Comparison of ENCODE assay signal across 8 mouse cellular contexts in genomic region chr9:65432236-65432635, GRCm38 (mm10). TPM values are rescaled to one million over a fixed set of nuclear protein-coding genes. Genes with fewer than 3 reads are reported as not detected.
DNase-seq lines count a peak whose midpoint lies in the region; ATAC-seq and TF ChIP-seq lines count a peak whose summit lies in the region.

No protein-coding gene starts in this region.

- H3K4me1 ChIP-seq in hindbrain, embryonic 10.5 days (replicated peaks) = peaks cover 10% of the 10 kb centered on the region
- peaks cover 8% of the 10 kb centered on the region for H3K4me1 ChIP-seq in hindbrain, embryonic 12.5 days
- H3K4me1 ChIP-seq in forebrain, embryonic 12.5 days = peaks cover 6% of the 10 kb centered on the region
- H3K4me1 ChIP-seq in hindbrain, embryonic 13.5 days (replicated peaks) = peaks cover 11% of the 10 kb centered on the region
- H3K4me1 ChIP-seq in stomach, postnatal 0 days (replicated peaks; ENCODE audit: control insufficient read depth, insufficient read depth) = no peaks in the 10 kb centered on the region

- TF ChIP-seq EP300 in stomach, postnatal 0 days (optimal IDR thresholded peaks at IDR 0.05) = no peak

- H3K27me3 ChIP-seq in hindbrain, embryonic 10.5 days (ENCODE audit: insufficient read depth, poor library complexity, severe bottlenecking) = no peaks in the 10 kb centered on the region
- H3K27me3 ChIP-seq in hindbrain, embryonic 12.5 days = no peaks in the 10 kb centered on the region
- 0 out of 2 replicates have a peak, but pooled peaks cover 4% of the 10 kb centered on the region for H3K27me3 ChIP-seq in forebrain, embryonic 12.5 days
- H3K27me3 ChIP-seq in hindbrain, embryonic 13.5 days = no peaks in the 10 kb centered on the region
- no peaks in the 10 kb centered on the region for H3K27me3 ChIP-seq in stomach, postnatal 0 days (ENCODE audit: control insufficient read depth, insufficient read depth, low read length)

- peak; percentile 81 for DNase-seq in hindbrain, embryonic 10.5 days (ENCODE audit: low spot score)
- DNase-seq in brain, embryonic 14.5 days (ENCODE audit: low read depth) = peak; percentile 86
- peak; percentile 33 to 93 for DNase-seq in left cerebral cortex, adult 9 months (ENCODE audit: low spot score in 2 of 2)
- peak; percentile 79 for DNase-seq in stomach, postnatal 0 days (ENCODE audit: low spot score)

- H3K27ac ChIP-seq in hindbrain, embryonic 10.5 days = no peak overlapping the region
- no peak overlapping the region for H3K27ac ChIP-seq in hindbrain, embryonic 12.5 days
- H3K27ac ChIP-seq in forebrain, embryonic 12.5 days = no peak overlapping the region
- no peak overlapping the region for H3K27ac ChIP-seq in hindbrain, embryonic 13.5 days
- no peak overlapping the region for H3K27ac ChIP-seq in stomach, postnatal 0 days (replicated peaks)

- WGBS in hindbrain, embryonic 10.5 days = 3% methylated on average over 3 of the region's 3 CpGs
- 0% methylated on average over 3 of the region's 3 CpGs for WGBS in hindbrain, embryonic 12.5 days
- WGBS in forebrain, embryonic 12.5 days = 0% methylated on average over 3 of the region's 3 CpGs
- 3% methylated on average over 3 of the region's 3 CpGs for WGBS in hindbrain, embryonic 13.5 days
- WGBS in stomach, postnatal 0 days = 2% methylated on average over 3 of the region's 3 CpGs

- H3K4me2 ChIP-seq in hindbrain, embryonic 12.5 days (replicated peaks) = no peak overlapping the region
- no peak overlapping the region for H3K4me2 ChIP-seq in forebrain, embryonic 12.5 days
- no peak overlapping the region for H3K4me2 ChIP-seq in hindbrain, embryonic 13.5 days
- H3K4me2 ChIP-seq in stomach, postnatal 0 days (replicated peaks; ENCODE audit: low read depth) = no peak overlapping the region

- no peak for ATAC-seq in hindbrain, embryonic 12.5 days (ENCODE audit: low FRiP score)
- ATAC-seq in forebrain, embryonic 12.5 days (ENCODE audit: low FRiP score) = peak; percentile 44; the same call in 1 of the 2 replicates
- ATAC-seq in hindbrain, embryonic 13.5 days (ENCODE audit: low FRiP score) = 0 out of 2 replicates have a peak, but pooled peaks have one; percentile 37
- ATAC-seq in monocyte, adult 5-6 weeks (replicated peaks; ENCODE audit: insufficient number of reproducible peaks, low FRiP score, low TSS enrichment, poor library complexity, severe bottlenecking) = peak; percentile 67
- ATAC-seq in stomach, postnatal 0 days (ENCODE audit: low FRiP score, low TSS enrichment) = no peak

- H3K9me3 ChIP-seq in hindbrain, embryonic 10.5 days = no peaks in the 10 kb centered on the region
- no peaks in the 10 kb centered on the region for H3K9me3 ChIP-seq in hindbrain, embryonic 12.5 days (replicated peaks)
- H3K9me3 ChIP-seq in forebrain, embryonic 12.5 days = no peaks in the 10 kb centered on the region
- H3K9me3 ChIP-seq in hindbrain, embryonic 13.5 days = no peaks in the 10 kb centered on the region
- H3K9me3 ChIP-seq in stomach, postnatal 0 days (ENCODE audit: control insufficient read depth, low read length) = no peaks in the 10 kb centered on the region

- H3K9ac ChIP-seq in hindbrain, embryonic 12.5 days = no peak overlapping the region
- no peak overlapping the region for H3K9ac ChIP-seq in forebrain, embryonic 12.5 days
- no peak overlapping the region for H3K9ac ChIP-seq in hindbrain, embryonic 13.5 days
- no peak overlapping the region for H3K9ac ChIP-seq in stomach, postnatal 0 days (ENCODE audit: low read length)

- TF ChIP-seq POLR2A in brain, embryonic 14.5 days (IDR thresholded peaks at IDR 0.05; ENCODE audit: borderline replicate concordance, extremely low read depth, insufficient read depth, insufficient read length, poor library complexity, severe bottlenecking) = no peak

- no peaks in the 10 kb centered on the region for H3K36me3 ChIP-seq in hindbrain, embryonic 10.5 days
- H3K36me3 ChIP-seq in hindbrain, embryonic 12.5 days = no peaks in the 10 kb centered on the region
- no peaks in the 10 kb centered on the region for H3K36me3 ChIP-seq in forebrain, embryonic 12.5 days (replicated peaks)
- H3K36me3 ChIP-seq in hindbrain, embryonic 13.5 days = no peaks in the 10 kb centered on the region
- no peaks in the 10 kb centered on the region for H3K36me3 ChIP-seq in stomach, postnatal 0 days (ENCODE audit: control insufficient read depth, insufficient read depth, low read length)

- peak; percentile 91 for TF ChIP-seq CTCF in brain, embryonic 14.5 days (IDR thresholded peaks at IDR 0.05; ENCODE audit: borderline replicate concordance, extremely low read depth, insufficient read depth, insufficient read length)
- TF ChIP-seq CTCF in stomach, postnatal 0 days (IDR thresholded peaks at IDR 0.05; ENCODE audit: low read depth) = peak; percentile 95

- no peak overlapping the region for H3K4me3 ChIP-seq in hindbrain, embryonic 10.5 days
- H3K4me3 ChIP-seq in hindbrain, embryonic 12.5 days = no peak overlapping the region
- no peak overlapping the region for H3K4me3 ChIP-seq in forebrain, embryonic 12.5 days (replicated peaks)
- no peak overlapping the region for H3K4me3 ChIP-seq in hindbrain, embryonic 13.5 days
- no peak overlapping the region for H3K4me3 ChIP-seq in stomach, postnatal 0 days (ENCODE audit: low read depth, low read length)

RNA-seq across cellular contexts. Expression of gene Mtfmt, which starts 3.3 kb away (rescaled TPM):
- polyA plus RNA-seq in hindbrain, embryonic 10.5 days (2016; fragmentation: Nextera tagmentation; extraction: Ambion mirVana) = 20.5 TPM in 2 replicates
- 22.8 and 28.4 TPM in 2 replicates for polyA plus RNA-seq in hindbrain, embryonic 12.5 days (2016; fragmentation: Nextera tagmentation; extraction: Ambion mirVana)
- 19.9 and 22.9 TPM in 2 replicates for polyA plus RNA-seq in brain, embryonic 14.5 days (2012; rRNA removed)
- 22.0 and 22.2 TPM in 2 replicates for polyA plus RNA-seq in forebrain, embryonic 12.5 days (2016; fragmentation: Nextera tagmentation; extraction: Ambion mirVana)
- 26.1 and 27.9 TPM in 2 replicates for polyA plus RNA-seq in hindbrain, embryonic 13.5 days (2015; fragmentation: Nextera tagmentation; extraction: Ambion mirVana)
- 11.0 to 16.0 TPM (median 14.8 TPM) in 3 replicates for total RNA-seq in monocyte, adult 5-6 weeks (2017)
- 11.5 and 12.4 TPM in 2 replicates for polyA plus RNA-seq in stomach, postnatal 0 days (2015; fragmentation: Nextera tagmentation; extraction: Ambion mirVana)

RNA-seq across cellular contexts. Expression of gene Slc51b, which starts 9.5 kb away (rescaled TPM):
- not detected in 2 replicates for polyA plus RNA-seq in hindbrain, embryonic 10.5 days (2016; fragmentation: Nextera tagmentation; extraction: Ambion mirVana)
- not detected in 2 replicates for polyA plus RNA-seq in hindbrain, embryonic 12.5 days (2016; fragmentation: Nextera tagmentation; extraction: Ambion mirVana)
- not detected in 2 replicates for polyA plus RNA-seq in brain, embryonic 14.5 days (2012; rRNA removed)
- polyA plus RNA-seq in forebrain, embryonic 12.5 days (2016; fragmentation: Nextera tagmentation; extraction: Ambion mirVana) = not detected in 2 replicates
- polyA plus RNA-seq in hindbrain, embryonic 13.5 days (2015; fragmentation: Nextera tagmentation; extraction: Ambion mirVana) = not detected in 2 replicates
- total RNA-seq in monocyte, adult 5-6 weeks (2017) = not detected in 3 replicates
- polyA plus RNA-seq in stomach, postnatal 0 days (2015; fragmentation: Nextera tagmentation; extraction: Ambion mirVana) = not detected in 2 replicates

RNA-seq across cellular contexts. Expression of gene Spg21, which starts 28.5 kb away (rescaled TPM):
- polyA plus RNA-seq in hindbrain, embryonic 10.5 days (2016; fragmentation: Nextera tagmentation; extraction: Ambion mirVana) = 98.2 and 102 TPM in 2 replicates
- polyA plus RNA-seq in hindbrain, embryonic 12.5 days (2016; fragmentation: Nextera tagmentation; extraction: Ambion mirVana) = 121 and 136 TPM in 2 replicates
- polyA plus RNA-seq in brain, embryonic 14.5 days (2012; rRNA removed) = 58.8 and 62.0 TPM in 2 replicates
- polyA plus RNA-seq in forebrain, embryonic 12.5 days (2016; fragmentation: Nextera tagmentation; extraction: Ambion mirVana) = 116 and 118 TPM in 2 replicates
- 136 and 144 TPM in 2 replicates for polyA plus RNA-seq in hindbrain, embryonic 13.5 days (2015; fragmentation: Nextera tagmentation; extraction: Ambion mirVana)
- total RNA-seq in monocyte, adult 5-6 weeks (2017) = 55.6 to 62.9 TPM (median 60.9 TPM) in 3 replicates
- 62.3 and 67.7 TPM in 2 replicates for polyA plus RNA-seq in stomach, postnatal 0 days (2015; fragmentation: Nextera tagmentation; extraction: Ambion mirVana)

RNA-seq across cellular contexts. Expression of gene Rasl12, which starts 33.9 kb away (rescaled TPM):
- 6.3 and 7.8 TPM in 2 replicates for polyA plus RNA-seq in hindbrain, embryonic 10.5 days (2016; fragmentation: Nextera tagmentation; extraction: Ambion mirVana)
- polyA plus RNA-seq in hindbrain, embryonic 12.5 days (2016; fragmentation: Nextera tagmentation; extraction: Ambion mirVana) = 7.8 and 8.4 TPM in 2 replicates
- 7.1 and 8.0 TPM in 2 replicates for polyA plus RNA-seq in brain, embryonic 14.5 days (2012; rRNA removed)
- polyA plus RNA-seq in forebrain, embryonic 12.5 days (2016; fragmentation: Nextera tagmentation; extraction: Ambion mirVana) = 6.4 and 7.2 TPM in 2 replicates
- polyA plus RNA-seq in hindbrain, embryonic 13.5 days (2015; fragmentation: Nextera tagmentation; extraction: Ambion mirVana) = 7.1 and 7.9 TPM in 2 replicates
- total RNA-seq in monocyte, adult 5-6 weeks (2017) = 0.95 to 15.8 TPM (median 4.8 TPM) in 3 replicates
- 3.7 and 3.9 TPM in 2 replicates for polyA plus RNA-seq in stomach, postnatal 0 days (2015; fragmentation: Nextera tagmentation; extraction: Ambion mirVana)

RNA-seq across cellular contexts. Expression of gene Kbtbd13, which starts 40.8 kb away (rescaled TPM):
- 0.80 and 0.85 TPM in 2 replicates for polyA plus RNA-seq in hindbrain, embryonic 10.5 days (2016; fragmentation: Nextera tagmentation; extraction: Ambion mirVana)
- polyA plus RNA-seq in hindbrain, embryonic 12.5 days (2016; fragmentation: Nextera tagmentation; extraction: Ambion mirVana) = 0.74 and 1.0 TPM in 2 replicates
- polyA plus RNA-seq in brain, embryonic 14.5 days (2012; rRNA removed) = 0.57 and 0.66 TPM in 2 replicates
- polyA plus RNA-seq in forebrain, embryonic 12.5 days (2016; fragmentation: Nextera tagmentation; extraction: Ambion mirVana) = 0.72 and 0.74 TPM in 2 replicates
- 0.65 and 0.79 TPM in 2 replicates for polyA plus RNA-seq in hindbrain, embryonic 13.5 days (2015; fragmentation: Nextera tagmentation; extraction: Ambion mirVana)
- total RNA-seq in monocyte, adult 5-6 weeks (2017) = 0.29 TPM in 1 of 3 replicates, not detected in the others
- 0.38 and 0.49 TPM in 2 replicates for polyA plus RNA-seq in stomach, postnatal 0 days (2015; fragmentation: Nextera tagmentation; extraction: Ambion mirVana)

Comparison
In these comparisons a context has a peak if more than half of its experiments do, and no peak if none do; other contexts are left out.
1. ATAC-seq: peak in forebrain, embryonic 12.5 days (single experiment), hindbrain, embryonic 13.5 days (single experiment) and monocyte, adult 5-6 weeks (single experiment); none in hindbrain, embryonic 12.5 days (single experiment) and stomach, postnatal 0 days (single experiment).
2. Peak in every context shown above with its lines, with median percentiles within 50 percentile points of each other: DNase-seq.